In the genomic region with DNA sequence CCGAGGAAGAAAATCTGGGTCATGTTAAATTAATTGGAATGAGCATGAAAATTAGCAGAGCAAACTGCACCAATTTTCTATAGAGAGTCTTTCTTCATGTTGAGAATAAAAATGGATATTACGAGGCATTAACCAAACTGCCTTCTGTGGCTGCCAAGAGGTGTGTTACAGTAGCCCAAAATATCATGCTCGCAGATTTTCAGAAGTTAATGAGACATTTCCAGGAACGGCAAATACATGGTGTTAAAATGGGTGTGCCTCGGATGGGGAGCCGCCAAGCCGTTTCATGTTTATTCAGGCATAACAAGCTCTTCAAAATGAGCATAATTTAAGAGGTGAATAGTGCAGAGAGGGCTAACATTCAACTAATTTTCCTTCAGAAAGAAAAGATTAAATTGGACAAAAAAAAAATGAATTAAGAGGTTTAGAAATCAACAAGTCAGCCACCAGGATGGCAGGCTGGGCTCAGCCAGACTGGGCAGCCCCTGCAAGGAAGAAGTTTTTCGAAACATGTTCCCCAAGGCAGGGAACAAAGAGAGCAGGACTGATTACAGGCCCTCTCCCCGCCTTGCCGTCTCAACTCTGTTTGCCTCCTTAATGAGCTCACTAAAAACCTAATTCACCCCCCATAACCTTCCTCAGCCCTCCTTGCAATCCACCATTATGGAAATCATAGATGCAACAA, we compare ENCODE assay signal across 13 mouse cellular contexts. TPM values are rescaled to one million over a fixed set of nuclear protein-coding genes. Genes with fewer than 3 reads are reported as not detected.
DNase-seq lines count a peak whose midpoint lies in the region; ATAC-seq and TF ChIP-seq lines count a peak whose summit lies in the region.
"Had no signal": no experiment of that assay in that cellular context is flagged by ENCODE, and none has a peak within 500 bp of the region (broad histone marks: within the 10 kb centered on the region; RNA-seq: fewer than 3 reads in every experiment).

No protein-coding gene starts in this region.

- no peak for TF ChIP-seq CTCF in brain, embryonic 14.5 days (IDR thresholded peaks at IDR 0.05; ENCODE audit: borderline replicate concordance, extremely low read depth, insufficient read depth, insufficient read length)

- WGBS in forebrain, embryonic 11.5 days = 17% methylated on average over 10 of the region's 10 CpGs
- 61% methylated on average over 10 of the region's 10 CpGs for WGBS in limb, embryonic 10.5 days
- 23% methylated on average over 10 of the region's 10 CpGs for WGBS in neural tube, embryonic 15.5 days

- H3K27ac ChIP-seq in forebrain, embryonic 11.5 days (ENCODE audit: low read depth, low read length) = peak overlapping the region; percentile 90
- peak overlapping the region; percentile 69 for H3K27ac ChIP-seq in limb, embryonic 10.5 days
- 0 out of 2 replicates have a peak overlapping the region, but pooled peaks have one; percentile 54 for H3K27ac ChIP-seq in neural tube, embryonic 15.5 days (replicated peaks)

- ATAC-seq in forebrain, embryonic 11.5 days (replicated peaks; ENCODE audit: low FRiP score) = peak; percentile 45
- no peak for ATAC-seq in neural tube, embryonic 15.5 days (ENCODE audit: low FRiP score)

- H3K4me3 ChIP-seq in forebrain, embryonic 11.5 days (ENCODE audit: low read depth, low read length) = no peak overlapping the region
- H3K4me3 ChIP-seq in limb, embryonic 10.5 days = no peak overlapping the region
- H3K4me3 ChIP-seq in neural tube, embryonic 15.5 days (replicated peaks) = no peak overlapping the region

- no peaks in the 10 kb centered on the region for H3K9me3 ChIP-seq in forebrain, embryonic 11.5 days (ENCODE audit: control insufficient read depth, low read length)
- no peaks in the 10 kb centered on the region for H3K9me3 ChIP-seq in limb, embryonic 10.5 days (replicated peaks)
- no peaks in the 10 kb centered on the region for H3K9me3 ChIP-seq in neural tube, embryonic 15.5 days (replicated peaks)

- peak overlapping the region; percentile 40 for H3K9ac ChIP-seq in forebrain, embryonic 11.5 days (ENCODE audit: low read length)
- H3K9ac ChIP-seq in neural tube, embryonic 15.5 days (replicated peaks) = no peak overlapping the region

- H3K4me2 ChIP-seq in forebrain, embryonic 11.5 days (ENCODE audit: low read depth, low read length, severe bottlenecking) = peak overlapping the region; percentile 35; the same call in 1 of the 2 replicates
- H3K4me2 ChIP-seq in neural tube, embryonic 15.5 days = no peak overlapping the region

- H3K27me3 ChIP-seq in forebrain, embryonic 11.5 days (ENCODE audit: control insufficient read depth, insufficient read depth, low read length) = no peaks in the 10 kb centered on the region
- H3K27me3 ChIP-seq in limb, embryonic 10.5 days (ENCODE audit: low read depth, poor library complexity, severe bottlenecking) = no peaks in the 10 kb centered on the region
- H3K27me3 ChIP-seq in neural tube, embryonic 15.5 days (replicated peaks) = no peaks in the 10 kb centered on the region

- peaks cover 26% of the 10 kb centered on the region for H3K4me1 ChIP-seq in forebrain, embryonic 11.5 days (replicated peaks; ENCODE audit: control insufficient read depth, insufficient read depth, low read length)
- H3K4me1 ChIP-seq in limb, embryonic 10.5 days = peaks cover 36% of the 10 kb centered on the region
- H3K4me1 ChIP-seq in neural tube, embryonic 15.5 days = peaks cover 33% of the 10 kb centered on the region

- peak; percentile 85 for DNase-seq in brain, embryonic 14.5 days (ENCODE audit: low read depth)
- peak; percentile 64 for DNase-seq in forebrain, embryonic 11.5 days (ENCODE audit: low spot score)
- no peak for DNase-seq in limb, embryonic 10.5 days (ENCODE audit: low spot score)
- DNase-seq in thymus, postnatal 10 days (ENCODE audit: low spot score in 2 of 2) = no peak
- no peak for DNase-seq in adrenal gland, postnatal 10 days
- DNase-seq in B cell, adult 2 months = no peak
- DNase-seq: cerebellum, adult 2 months; gastrocnemius, postnatal 14 days; lung, adult 18-20 months; thymus, postnatal 14 days had no signal

- no peaks in the 10 kb centered on the region for H3K36me3 ChIP-seq in forebrain, embryonic 11.5 days (ENCODE audit: control insufficient read depth, insufficient read depth, low read length)
- H3K36me3 ChIP-seq in limb, embryonic 10.5 days = peaks cover 30% of the 10 kb centered on the region
- H3K36me3 ChIP-seq in neural tube, embryonic 15.5 days = no peaks in the 10 kb centered on the region
- H3K36me3 ChIP-seq: G1E had no signal

- TF ChIP-seq POLR2A in brain, embryonic 14.5 days (IDR thresholded peaks at IDR 0.05; ENCODE audit: borderline replicate concordance, extremely low read depth, insufficient read depth, insufficient read length, poor library complexity, severe bottlenecking) = no peak

RNA-seq across cellular contexts. Expression of gene Meis2, which starts 46.7 kb away (rescaled TPM):
- 134 and 209 TPM in 2 replicates for polyA plus RNA-seq in brain, embryonic 14.5 days (2012; rRNA removed)
- 75.4 and 77.2 TPM in 2 replicates for polyA plus RNA-seq in forebrain, embryonic 11.5 days (2014; fragmentation: Nextera tagmentation; extraction: Ambion mirVana)
- 63.2 and 65.7 TPM in 2 replicates for polyA plus RNA-seq in limb, embryonic 10.5 days (2016; fragmentation: Nextera tagmentation; extraction: Ambion mirVana)
- 74.4 and 95.5 TPM in 2 replicates for polyA plus RNA-seq in neural tube, embryonic 15.5 days (2015; fragmentation: Nextera tagmentation; extraction: Ambion mirVana)
- total RNA-seq in adrenal gland, postnatal 10 days (2021) = 100 to 1,000 TPM in 1 of 2 experiments, 10 to 100 TPM in 1; 93.8 to 104 TPM
- total RNA-seq: megakaryocyte-erythroid progenitor cell, adult 5-6 weeks had no signal

Comparison
In these comparisons a context has a peak if more than half of its experiments do, and no peak if none do; other contexts are left out.
1. DNase-seq: peak in brain, embryonic 14.5 days (single experiment) and forebrain, embryonic 11.5 days (single experiment); none in limb, embryonic 10.5 days (single experiment), thymus, postnatal 10 days (0 of 2), adrenal gland, postnatal 10 days (single experiment) and B cell, adult 2 months (0 of 2).
2. Peak in every context shown above with its lines, with median percentiles within 50 percentile points of each other: H3K27ac ChIP-seq.